ENCODE assay signal across 19 mouse cellular contexts in the genomic region with DNA sequence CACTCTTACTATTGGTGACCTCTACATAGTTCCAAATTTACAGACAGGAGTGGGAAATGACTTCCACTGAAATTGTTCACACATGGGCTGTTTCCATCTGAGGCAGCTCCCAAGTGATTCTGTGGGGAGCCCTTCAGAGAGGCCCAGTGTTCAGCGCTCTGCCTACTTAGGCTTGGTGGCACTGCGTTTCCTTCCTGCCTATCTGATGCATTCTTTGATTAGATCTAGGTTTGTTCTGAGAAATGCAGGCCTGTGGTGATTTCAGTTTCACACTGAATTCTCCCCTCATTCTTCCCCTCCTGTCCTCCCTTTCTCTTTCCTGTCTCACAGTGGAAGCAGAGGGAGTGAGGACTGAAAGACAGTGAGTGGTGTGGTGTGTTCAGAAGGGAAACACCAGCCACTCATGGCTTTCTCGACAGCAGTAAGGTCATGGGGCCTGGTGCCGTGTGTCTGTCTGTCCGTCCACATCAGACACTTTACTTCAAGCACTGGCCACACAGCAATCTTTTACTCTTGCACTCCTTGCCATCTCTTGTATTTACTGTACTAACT.
A peak's percentile ranks its signal among the peaks of the same experiment; 100 is the strongest.
DNase-seq lines count a peak whose midpoint lies in the region; ATAC-seq and TF ChIP-seq lines count a peak whose summit lies in the region.
"Had no signal": no experiment of that assay in that cellular context is flagged by ENCODE, and none has a peak within 500 bp of the region (broad histone marks: within the 10 kb centered on the region; RNA-seq: fewer than 3 reads in every experiment).

No protein-coding gene starts in this region.

- DNase-seq in hindbrain, embryonic 10.5 days (ENCODE audit: low spot score): no peak
- no peak for DNase-seq in hindbrain, embryonic 14.5 days (ENCODE audit: low spot score)
- peak; percentile 3 to 13 for DNase-seq in CD8-positive naive resting alpha-beta T cell, adult 2 months (ENCODE audit: low read depth in 2 of 2, low spot score in 2 of 2)
- DNase-seq in thymus, postnatal 36 days: peak; percentile 9 to 16
- no peak for DNase-seq in heart, adult 2 months
- no peak for DNase-seq in MN1 (ENCODE audit: low spot score)
- DNase-seq: adrenal gland, adult 2 months; cerebellum, adult 11 months; cerebellum, postnatal 25 days; gastrocnemius, adult 2 months; kidney, adult 8-10 months; kidney, postnatal 25 days; liver; liver, postnatal 0 days; lung, postnatal 14 days had no signal

- peak overlapping the region; percentile 45; the same call in 1 of the 2 replicates for H3K27ac ChIP-seq in hindbrain, embryonic 10.5 days
- H3K27ac ChIP-seq in hindbrain, embryonic 14.5 days: no peak overlapping the region
- no peak overlapping the region for H3K27ac ChIP-seq in heart, adult 2 months
- H3K27ac ChIP-seq: gastrocnemius, adult 2 months; heart, embryonic 15.5 days had no signal

- H3K79me2 ChIP-seq in heart, adult 2 months (replicated peaks; ENCODE audit: control insufficient read depth, insufficient read depth, low read length): no peaks in the 10 kb centered on the region

- H3K4me3 ChIP-seq in hindbrain, embryonic 10.5 days: no peak overlapping the region
- no peak overlapping the region for H3K4me3 ChIP-seq in hindbrain, embryonic 14.5 days (replicated peaks; ENCODE audit: low read length)
- H3K4me3 ChIP-seq in heart, adult 2 months: no peak overlapping the region
- H3K4me3 ChIP-seq: erythroblast, embryonic 14.5 days; gastrocnemius, adult 2 months; heart, embryonic 15.5 days had no signal

- H3K36me3 ChIP-seq in hindbrain, embryonic 10.5 days: no peaks in the 10 kb centered on the region
- H3K36me3 ChIP-seq in hindbrain, embryonic 14.5 days (replicated peaks; ENCODE audit: control insufficient read depth, insufficient read depth): no peaks in the 10 kb centered on the region
- H3K36me3 ChIP-seq in heart, adult 2 months (ENCODE audit: control insufficient read depth, insufficient read depth, low read length): no peaks in the 10 kb centered on the region
- H3K36me3 ChIP-seq: heart, embryonic 15.5 days had no signal

- no peak overlapping the region for H3K9ac ChIP-seq in hindbrain, embryonic 14.5 days
- H3K9ac ChIP-seq in heart, adult 2 months (ENCODE audit: low read depth, low read length): no peak overlapping the region
- H3K9ac ChIP-seq: heart, embryonic 15.5 days; liver, postnatal 0 days had no signal

- no peak overlapping the region for H3K4me2 ChIP-seq in hindbrain, embryonic 14.5 days (replicated peaks)
- H3K4me2 ChIP-seq: heart, embryonic 15.5 days had no signal

- H3K9me3 ChIP-seq in hindbrain, embryonic 10.5 days: no peaks in the 10 kb centered on the region
- no peaks in the 10 kb centered on the region for H3K9me3 ChIP-seq in hindbrain, embryonic 14.5 days (ENCODE audit: control insufficient read depth, low read length)
- H3K9me3 ChIP-seq: heart, embryonic 15.5 days had no signal

- no peak for TF ChIP-seq POLR2A in heart, adult 2 months (IDR thresholded peaks at IDR 0.05; ENCODE audit: insufficient read depth, low read depth, low read length)

- ATAC-seq in hindbrain, embryonic 14.5 days (ENCODE audit: low FRiP score): no peak
- ATAC-seq in inflammation-experienced regulatory T-cells, adult 6 months: peak; percentile 89
- ATAC-seq: hindbrain, embryonic 16.5 days; liver, postnatal 0 days had no signal

- intact Hi-C loops in heart, adult 2 months (cut with DNase I): no loop called here

- no peaks in the 10 kb centered on the region for H3K27me3 ChIP-seq in hindbrain, embryonic 10.5 days (ENCODE audit: insufficient read depth, poor library complexity, severe bottlenecking)
- H3K27me3 ChIP-seq in hindbrain, embryonic 14.5 days (ENCODE audit: control insufficient read depth, insufficient read depth, low read length): no peaks in the 10 kb centered on the region
- no peaks in the 10 kb centered on the region for H3K27me3 ChIP-seq in heart, adult 2 months (ENCODE audit: control insufficient read depth, insufficient read depth, low read length)
- H3K27me3 ChIP-seq: heart, embryonic 15.5 days had no signal

- H3K4me1 ChIP-seq in hindbrain, embryonic 10.5 days (replicated peaks): 0 out of 2 replicates have a peak, but pooled peaks cover 4% of the 10 kb centered on the region
- no peaks in the 10 kb centered on the region for H3K4me1 ChIP-seq in hindbrain, embryonic 14.5 days (replicated peaks; ENCODE audit: control insufficient read depth, insufficient read depth, low read length)
- peaks cover 1% of the 10 kb centered on the region; the same call in 1 of the 2 replicates for H3K4me1 ChIP-seq in heart, adult 2 months (ENCODE audit: control insufficient read depth, insufficient read depth, low read length)
- H3K4me1 ChIP-seq: heart, embryonic 15.5 days had no signal

- no peak for TF ChIP-seq CTCF in heart, adult 2 months (IDR thresholded peaks at IDR 0.05)

- no peak for TF ChIP-seq EP300 in heart, adult 2 months (IDR thresholded peaks at IDR 0.05; ENCODE audit: insufficient read depth, low read depth, low read length)

- WGBS in hindbrain, embryonic 10.5 days: 88% methylated on average over 5 of the region's 5 CpGs
- WGBS in hindbrain, embryonic 14.5 days: 93% methylated on average over 5 of the region's 5 CpGs
- 78% methylated on average over 5 of the region's 5 CpGs for WGBS in heart, adult 2 months

Comparison
In these comparisons a context has a peak if more than half of its experiments do, and no peak if none do; other contexts are left out.
1. DNase-seq: peak in CD8-positive naive resting alpha-beta T cell, adult 2 months (2 of 2) and thymus, postnatal 36 days (2 of 2); none in hindbrain, embryonic 10.5 days (single experiment), hindbrain, embryonic 14.5 days (single experiment), heart, adult 2 months (0 of 2) and MN1 (single experiment).